Mouse (Mus musculus): ENCODE data around the gene Lix1.
A peak's percentile ranks its signal among the peaks of the same experiment; 100 is the strongest.

The Lix1 gene

GRCm38 (mm10) chr17:17402222-17403004, at the start of gene Lix1:
Gene Lix1, plus strand, starts transcription at chr17:17402672.
- peak; percentile 92 for DNase-seq (ENCODE audit: low spot score)

- no peak for DNase-seq (ENCODE audit: low spot score)
Observed at GRCm38 (mm10) chr17:17373550-17373917, 28.9 kb upstream of the Lix1 start.

- peak; percentile 100 for DNase-seq (ENCODE audit: low spot score)
Observed at GRCm38 (mm10) chr17:17373918-17374910, 28.3 kb upstream of the Lix1 start, which contains the start of gene Riok2. Gene Riok2, plus strand, starts transcription at chr17:17374309.

- DNase-seq (ENCODE audit: low spot score): no peak
Observed at GRCm38 (mm10) chr17:17375581-17375980, 26.9 kb upstream of the Lix1 start.

GRCm38 (mm10) chr17:17383703-17384102, 18.8 kb upstream of the Lix1 start:
- no peak for DNase-seq (ENCODE audit: low spot score)

DNA sequence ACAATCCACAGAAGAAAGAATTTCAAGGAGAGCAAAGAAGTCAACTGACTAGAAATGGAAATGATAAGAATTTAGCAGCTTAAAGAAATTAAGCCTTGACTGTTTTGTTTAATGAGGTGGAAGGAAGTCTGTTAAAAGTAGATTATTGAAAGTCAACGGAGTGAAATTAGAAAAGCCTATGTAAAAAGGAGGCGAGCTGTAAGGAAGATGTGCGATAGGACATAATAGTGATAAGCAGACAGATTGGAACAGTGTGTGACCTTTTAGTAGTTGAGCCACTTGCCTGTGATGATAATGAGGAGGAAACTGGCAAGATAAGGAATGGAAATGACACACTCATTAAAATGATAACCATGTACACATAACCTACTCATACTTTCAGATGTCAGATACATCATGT, 18.0 kb upstream of the Lix1 start:
- no peak for DNase-seq (ENCODE audit: low spot score)

- DNase-seq (ENCODE audit: low spot score): no peak
Observed at GRCm38 (mm10) chr17:17386117-17386516, 16.4 kb upstream of the Lix1 start.

DNA sequence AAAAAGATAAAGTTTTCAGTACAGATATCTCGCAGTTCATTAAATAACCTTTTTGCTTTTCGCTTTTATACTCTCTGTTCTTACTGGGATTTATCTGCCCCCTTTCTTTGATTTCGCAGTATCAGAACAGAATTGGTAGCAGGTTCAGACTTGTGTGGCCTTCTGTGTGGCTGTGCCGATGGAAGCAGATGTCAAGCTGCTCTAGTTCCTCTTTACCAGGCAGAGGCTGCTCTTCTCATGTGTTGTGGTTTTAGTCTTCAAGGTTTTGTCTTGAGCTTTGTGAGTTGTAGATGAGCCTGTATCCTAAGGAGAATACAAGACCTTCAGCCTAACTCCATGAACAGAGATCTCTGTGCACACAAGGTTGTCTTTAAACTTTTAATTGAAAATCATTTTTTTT, 10.6 kb upstream of the Lix1 start:
- DNase-seq (ENCODE audit: low spot score): no peak

GRCm38 (mm10) chr17:17392863-17393262, 9.6 kb upstream of the Lix1 start:
- DNase-seq (ENCODE audit: low spot score): no peak

- no peak for DNase-seq (ENCODE audit: low spot score)
Observed at GRCm38 (mm10) chr17:17393300-17393699, 9.2 kb upstream of the Lix1 start.

DNA sequence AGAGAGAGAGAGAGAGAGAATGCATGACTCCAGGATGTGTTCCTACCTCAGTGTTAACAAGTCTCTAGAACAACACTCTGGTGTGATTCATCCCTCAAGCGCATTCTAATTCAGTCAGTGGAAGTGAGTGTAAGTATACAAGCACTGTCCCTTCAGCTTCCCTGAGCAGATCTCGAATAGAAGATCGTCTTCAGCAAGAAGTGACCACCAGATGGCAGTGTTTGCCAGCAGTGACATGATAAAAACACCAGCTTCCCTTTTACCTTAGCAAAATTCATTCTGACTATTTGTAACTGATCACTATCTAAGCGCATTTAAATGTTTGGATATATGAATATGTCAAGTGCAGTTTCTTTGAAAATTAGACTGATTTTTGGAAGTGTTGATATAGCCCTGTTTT, 8.1 kb upstream of the Lix1 start:
- DNase-seq (ENCODE audit: low spot score): peak; percentile 90

- no peak for DNase-seq (ENCODE audit: low spot score)
Observed at GRCm38 (mm10) chr17:17396869-17397268, 5.6 kb upstream of the Lix1 start.

GRCm38 (mm10) chr17:17398664-17399063, 3.8 kb upstream of the Lix1 start:
- no peak for DNase-seq (ENCODE audit: low spot score)

GRCm38 (mm10) chr17:17403038-17403437, 566 bp downstream of the Lix1 start:
- no peak for DNase-seq (ENCODE audit: low spot score)

DNA sequence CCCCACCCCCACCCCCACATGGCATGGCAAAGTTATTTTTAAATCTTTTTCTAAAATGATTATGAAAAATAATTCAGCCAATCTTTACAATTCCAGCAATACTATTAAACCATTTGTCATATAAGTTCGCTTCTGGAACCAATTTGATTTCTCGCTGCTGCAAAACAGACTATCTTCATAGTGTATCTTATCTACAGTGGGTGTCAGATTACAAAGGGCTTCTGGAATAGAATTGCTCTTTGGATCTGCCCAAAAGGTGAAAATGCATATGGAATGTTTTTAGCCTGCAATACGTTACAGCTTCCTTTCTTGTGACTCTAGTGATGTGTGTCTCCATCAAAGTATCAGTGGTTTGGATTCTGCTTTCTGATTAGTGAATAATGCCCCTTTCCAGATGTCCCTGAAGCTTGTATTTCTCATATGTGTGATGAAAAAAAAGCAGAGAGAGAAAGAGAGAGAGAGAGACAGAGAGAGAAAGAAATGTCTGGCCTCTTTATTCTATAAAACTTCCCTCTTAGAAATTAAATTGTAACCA, 1.2 kb downstream of the Lix1 start:
- no peak for DNase-seq (ENCODE audit: low spot score)

GRCm38 (mm10) chr17:17404811-17405544, 2.5 kb downstream of the Lix1 start:
- peak; percentile 37 for DNase-seq (ENCODE audit: low spot score)

DNA sequence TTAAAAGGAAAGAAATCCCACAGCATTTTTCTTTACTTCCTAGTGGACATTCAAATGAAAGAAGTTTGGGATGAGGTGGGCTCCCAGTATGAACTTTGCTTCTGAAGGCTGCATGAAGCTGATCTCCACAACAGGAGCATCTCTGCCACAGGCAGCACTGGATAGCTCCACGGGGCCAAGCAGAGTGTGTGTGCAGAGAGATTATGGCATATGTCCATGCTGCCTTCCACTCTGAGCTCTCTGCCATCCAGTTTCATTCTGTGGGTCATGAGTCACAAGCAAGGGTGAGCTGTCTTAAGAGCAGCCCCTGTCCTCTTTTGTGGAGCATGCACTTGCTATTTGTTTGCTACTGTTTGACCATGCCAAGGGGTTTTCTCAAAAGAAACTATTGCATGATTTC, 3.1 kb downstream of the Lix1 start:
- DNase-seq (ENCODE audit: low spot score): no peak

DNA sequence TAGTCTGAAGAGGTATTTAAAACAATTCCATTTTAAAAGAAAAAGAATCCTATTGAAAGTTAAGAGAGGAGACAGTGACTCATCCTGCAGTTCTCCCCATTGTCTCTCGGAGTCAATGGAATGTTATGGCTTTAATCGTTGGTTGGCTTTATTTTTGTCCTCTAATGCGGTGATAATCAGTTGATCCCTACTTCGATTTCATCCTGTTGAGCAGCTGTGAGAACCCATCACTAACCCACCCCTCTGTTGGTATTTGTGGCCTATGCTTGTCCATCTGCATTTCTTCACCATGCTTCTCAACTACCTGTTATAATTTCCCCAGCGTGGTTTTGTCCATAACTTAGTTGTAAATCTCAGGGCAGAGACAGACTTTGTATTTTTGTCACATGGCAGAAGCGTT, 5.7 kb downstream of the Lix1 start:
- no peak for DNase-seq (ENCODE audit: low spot score)

DNA sequence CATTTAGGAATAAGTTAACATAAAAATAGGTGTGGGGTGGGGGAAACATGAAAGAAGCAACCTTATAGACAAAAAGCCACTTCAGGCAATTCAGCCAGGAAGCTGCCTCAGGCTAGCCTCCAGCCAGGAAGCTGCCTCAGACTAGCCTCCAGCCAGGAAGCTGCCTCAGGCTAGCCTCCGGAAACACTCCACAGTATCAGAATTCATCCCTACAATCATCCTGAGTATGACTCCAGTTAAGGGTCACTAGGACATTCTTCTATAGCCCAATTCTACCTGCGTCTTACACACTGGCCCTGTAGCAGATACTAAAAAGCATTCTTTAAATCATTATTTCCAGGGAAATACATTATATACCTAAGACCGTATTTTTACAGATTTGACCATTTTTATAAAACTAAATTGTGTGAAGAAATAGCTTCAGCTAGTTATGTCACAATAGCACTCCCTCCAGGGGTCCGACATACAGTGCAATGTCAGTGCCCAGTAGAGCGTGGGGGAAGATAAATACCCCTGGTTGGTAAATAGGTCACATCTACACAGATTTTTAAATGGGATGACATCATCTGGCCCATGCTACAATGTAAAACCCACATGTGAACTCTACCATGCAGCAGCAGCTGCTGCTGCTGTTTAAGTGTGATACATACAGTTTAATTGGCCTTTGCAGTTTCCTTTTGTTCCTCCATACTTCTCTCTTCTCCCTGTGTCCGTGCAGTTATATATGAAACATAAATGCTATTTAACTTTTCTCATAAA, 6.4 kb downstream of the Lix1 start:
- no peak for DNase-seq (ENCODE audit: low spot score)

DNA sequence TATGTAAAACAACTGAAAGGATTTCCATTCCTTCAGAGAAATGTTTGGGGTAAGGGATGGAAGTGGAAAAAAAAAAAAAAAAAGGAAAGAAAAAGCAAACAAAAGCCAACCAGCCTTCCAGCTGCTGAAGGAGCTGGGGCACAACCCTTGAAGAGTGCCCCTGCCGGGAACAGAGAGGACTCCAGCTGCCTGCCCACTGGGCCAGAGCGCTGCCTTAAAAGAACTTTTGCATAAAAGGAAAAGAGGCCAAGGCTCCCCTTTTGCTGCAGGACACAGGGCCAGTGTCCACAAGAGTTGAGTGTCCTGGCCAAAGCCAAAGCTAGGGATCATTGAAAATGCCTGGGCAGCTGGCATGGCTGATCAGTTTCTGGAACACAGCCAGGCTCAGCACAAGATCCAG, 7.1 kb downstream of the Lix1 start:
- peak; percentile 72 for DNase-seq (ENCODE audit: low spot score)

DNA sequence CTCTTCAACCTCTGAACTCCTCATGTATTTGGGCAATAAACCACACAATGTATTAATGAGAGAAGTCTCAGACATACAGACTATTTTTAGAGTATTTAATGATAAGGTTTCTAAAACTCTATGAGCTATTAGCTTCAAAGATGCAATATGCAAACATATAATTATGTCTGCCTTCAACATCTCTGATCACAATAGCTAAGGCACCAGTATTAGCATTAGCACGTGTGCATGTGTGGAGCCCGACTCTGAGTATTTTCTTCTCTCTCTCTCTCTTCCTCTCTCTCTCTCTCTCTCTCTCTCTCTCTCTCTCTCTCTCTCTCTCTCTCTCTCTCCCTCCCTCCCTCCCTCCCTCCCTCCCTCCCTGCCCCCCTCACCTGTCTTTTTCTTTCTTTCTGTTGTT, 9.0 kb downstream of the Lix1 start:
- DNase-seq (ENCODE audit: low spot score): no peak
